Mouse (Mus musculus) activated CD4-positive, CD25-positive, alpha-beta regulatory T cell, adult 4 months (primary cell): ENCODE results near the gene Rere. TPM values are rescaled to one million over a fixed set of nuclear protein-coding genes. Genes with fewer than 3 reads are reported as not detected.
"Not testable (repeated sequence)": the region's sequence is repeated elsewhere in the genome, so short reads cannot be mapped to it uniquely, and the experiment has no call there.

Experiments used
- ATAC-seq: one replicate; pipeline ENCODE4 v1.8.0; 2017
- polyA plus RNA-seq, 2 experiments: library from polyadenylated mRNA; unstranded; fragments of 100-300 nt; shearing (Covaris generic); gene quantifications; one replicate each; pipeline ENCODE4 v1.2.1; 2017

The Rere gene
- polyA plus RNA-seq, 2 experiments from 2014 or later, result 19.0 to 19.5 TPM

- peak; percentile 56 for ATAC-seq
These were observed 235.9 kb downstream of the Rere start for GRCm38 (mm10) chr4:150517381-150517780.

GRCm38 (mm10) chr4:150518826-150519225 is 237.4 kb downstream of the Rere start:
- ATAC-seq, result peak; percentile 31

- no peak for ATAC-seq
These were observed 238.6 kb downstream of the Rere start for GRCm38 (mm10) chr4:150520069-150520468.

- ATAC-seq, result no peak
These were observed 241.0 kb downstream of the Rere start for GRCm38 (mm10) chr4:150522425-150522824.

GRCm38 (mm10) chr4:150523351-150523750 is 241.9 kb downstream of the Rere start:
- no peak for ATAC-seq

GRCm38 (mm10) chr4:150526269-150526668 is 244.8 kb downstream of the Rere start:
- no peak for ATAC-seq

- no peak for ATAC-seq
These were observed 247.0 kb downstream of the Rere start for GRCm38 (mm10) chr4:150528426-150528825.

GRCm38 (mm10) chr4:150528846-150529245 is 247.4 kb downstream of the Rere start:
- ATAC-seq, result no peak

- no peak for ATAC-seq
These were observed 250.4 kb downstream of the Rere start for GRCm38 (mm10) chr4:150531869-150532268.

GRCm38 (mm10) chr4:150536821-150537510 is 255.5 kb downstream of the Rere start:
- ATAC-seq, result no peak

GRCm38 (mm10) chr4:150539846-150540245 is 258.4 kb downstream of the Rere start:
- peak; percentile 80 for ATAC-seq

- ATAC-seq, result no peak
These were observed 259.1 kb downstream of the Rere start for GRCm38 (mm10) chr4:150540392-150541094.

- no peak for ATAC-seq
These were observed 262.8 kb downstream of the Rere start for GRCm38 (mm10) chr4:150544231-150544630.

- ATAC-seq, result peak; percentile 99
These were observed 263.3 kb downstream of the Rere start for GRCm38 (mm10) chr4:150544652-150545258.

GRCm38 (mm10) chr4:150545775-150546174 is 264.3 kb downstream of the Rere start:
- ATAC-seq, result no peak

- ATAC-seq, result not testable (repeated sequence)
These were observed 264.9 kb downstream of the Rere start for GRCm38 (mm10) chr4:150546296-150546695.

- no peak for ATAC-seq
These were observed 267.9 kb downstream of the Rere start for GRCm38 (mm10) chr4:150549393-150549792.

- ATAC-seq, result no peak
These were observed 268.7 kb downstream of the Rere start for GRCm38 (mm10) chr4:150549989-150550716.

GRCm38 (mm10) chr4:150551390-150551789 is 269.9 kb downstream of the Rere start:
- no peak for ATAC-seq

- ATAC-seq, result no peak
These were observed 271.5 kb downstream of the Rere start for GRCm38 (mm10) chr4:150552751-150553600.

- no peak for ATAC-seq
These were observed 274.3 kb downstream of the Rere start for GRCm38 (mm10) chr4:150555783-150556182.
